Mouse (Mus musculus): ENCODE data around the gene Gripap1. TPM values are rescaled to one million over a fixed set of nuclear protein-coding genes. Genes with fewer than 3 reads are reported as not detected.

Gene Gripap1
- total RNA-seq, 2 experiments from 2014 or later: 146 to 200 TPM

DNA sequence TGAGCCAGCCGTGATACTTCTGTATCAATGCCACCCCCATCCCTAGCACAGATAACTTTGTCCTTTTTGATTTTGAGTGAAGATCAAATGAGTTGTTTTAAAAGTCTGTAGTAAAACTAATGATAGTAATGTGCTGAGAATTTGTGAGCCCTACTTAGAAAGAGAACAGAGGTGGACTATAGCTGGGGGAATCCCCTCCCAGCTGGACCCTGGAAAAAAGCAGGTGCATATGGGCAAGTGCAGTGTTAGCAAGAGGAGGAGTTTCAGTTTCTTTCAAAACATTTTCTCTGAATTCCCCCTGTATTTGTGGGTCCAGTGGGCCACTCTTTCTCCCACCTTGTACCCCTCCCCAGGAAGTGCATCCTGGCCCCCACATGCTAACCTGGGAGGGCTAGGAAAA lies 73.6 kb downstream of the Gripap1 start:
- ATAC-seq (replicated peaks; ENCODE audit: low FRiP score, poor library complexity, severe bottlenecking): no peak

DNA sequence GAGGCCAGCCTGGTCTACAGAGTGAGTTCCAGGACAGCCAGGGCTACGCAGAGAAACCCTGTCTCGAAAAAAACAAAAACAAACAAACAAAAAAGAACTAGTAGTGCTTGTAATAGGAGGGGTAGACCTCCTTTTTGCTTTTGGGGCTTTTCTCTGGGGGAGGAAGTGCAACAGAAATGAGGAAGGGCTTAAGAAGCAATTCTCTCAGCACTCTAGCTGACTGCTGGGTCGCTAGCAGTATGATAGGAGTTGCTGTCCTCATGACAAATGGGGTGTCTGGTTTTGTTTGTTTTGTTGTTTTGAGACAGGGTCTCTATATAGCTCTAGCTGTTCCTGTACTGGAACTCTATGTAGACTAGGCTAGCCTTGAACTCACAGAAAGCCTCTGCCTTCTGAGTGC lies 75.0 kb downstream of the Gripap1 start:
- ATAC-seq (replicated peaks; ENCODE audit: low FRiP score, poor library complexity, severe bottlenecking): no peak

DNA sequence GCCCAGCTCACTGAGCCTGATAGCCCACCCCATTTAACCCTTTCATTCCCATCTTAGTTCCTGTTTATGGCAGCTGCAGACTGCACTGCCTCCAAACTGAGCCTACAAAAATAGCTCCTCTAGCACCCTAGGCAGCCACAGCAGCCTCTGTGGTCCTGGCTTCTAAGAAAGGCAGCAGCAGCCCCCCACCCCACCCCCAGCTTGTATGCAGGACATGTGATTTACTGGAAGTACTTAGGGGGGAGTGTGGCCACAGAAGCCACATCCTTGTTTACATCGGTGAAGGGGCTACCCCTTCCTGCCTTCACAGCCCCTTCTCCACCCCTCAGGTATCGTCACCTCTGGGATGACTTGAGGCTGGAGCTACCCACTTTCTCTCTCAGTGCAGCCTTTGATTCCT lies 75.8 kb downstream of the Gripap1 start:
- no peak for ATAC-seq (replicated peaks; ENCODE audit: low FRiP score, poor library complexity, severe bottlenecking)

DNA sequence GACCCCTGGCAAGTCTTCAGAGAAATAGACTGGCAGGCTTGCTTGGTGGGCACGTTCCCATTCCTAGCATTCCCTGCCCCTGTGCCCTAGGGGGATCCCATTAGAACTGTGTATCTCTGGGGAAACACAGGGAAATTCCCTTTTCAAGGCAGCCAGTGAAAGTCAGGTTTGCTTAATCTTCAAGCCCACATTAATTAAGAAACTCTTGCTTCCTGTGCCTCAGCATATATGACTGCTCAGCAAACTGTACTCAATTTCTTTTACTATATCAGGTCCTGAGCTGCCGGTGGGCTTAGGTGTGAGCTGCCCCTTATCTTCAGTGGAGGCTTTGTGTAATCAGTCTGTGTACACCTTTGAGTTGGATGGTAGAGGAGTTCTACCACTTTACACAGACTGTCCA lies 76.2 kb downstream of the Gripap1 start:
- ATAC-seq (replicated peaks; ENCODE audit: low FRiP score, poor library complexity, severe bottlenecking): no peak

DNA sequence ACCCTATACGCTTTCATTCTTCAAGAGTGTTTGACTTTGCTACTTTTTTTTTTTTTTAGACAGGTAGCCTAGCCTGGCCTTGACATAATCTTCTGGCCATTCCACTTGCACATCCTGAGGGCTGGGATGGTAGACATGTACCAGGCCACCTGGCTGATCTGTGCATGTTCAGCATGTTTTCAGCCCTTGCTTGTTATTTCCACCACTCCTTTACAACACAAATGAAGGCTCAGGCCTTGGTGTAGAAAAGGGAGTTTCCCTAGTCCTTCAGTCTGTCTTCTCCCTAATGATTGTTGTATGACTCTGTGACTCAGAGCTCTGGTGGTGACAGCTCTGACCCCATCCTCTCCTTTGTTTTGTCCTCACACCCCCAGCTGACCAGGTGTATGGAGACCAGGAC lies 77.6 kb downstream of the Gripap1 start:
- ATAC-seq (replicated peaks; ENCODE audit: low FRiP score, poor library complexity, severe bottlenecking): no peak

DNA sequence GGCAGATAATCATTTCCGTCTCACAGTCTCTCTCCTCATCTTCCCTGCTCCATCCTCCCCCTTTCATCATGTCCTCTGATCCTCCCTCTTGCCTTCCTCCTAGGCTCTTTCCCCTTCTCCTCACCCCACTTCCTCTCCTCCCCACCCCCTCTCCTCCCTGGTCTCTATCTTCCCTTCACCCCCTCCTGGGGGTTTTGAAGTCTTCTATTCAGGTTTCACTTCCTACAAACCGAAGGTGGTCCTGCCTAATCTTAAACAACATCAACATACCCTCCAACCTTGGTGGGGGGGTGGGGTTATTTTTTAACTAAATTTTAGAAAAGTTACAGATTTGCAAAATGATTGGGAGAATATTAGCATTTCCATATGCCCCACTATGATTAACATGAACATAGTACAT lies 78.9 kb downstream of the Gripap1 start:
- ATAC-seq (replicated peaks; ENCODE audit: low FRiP score, poor library complexity, severe bottlenecking): no peak

DNA sequence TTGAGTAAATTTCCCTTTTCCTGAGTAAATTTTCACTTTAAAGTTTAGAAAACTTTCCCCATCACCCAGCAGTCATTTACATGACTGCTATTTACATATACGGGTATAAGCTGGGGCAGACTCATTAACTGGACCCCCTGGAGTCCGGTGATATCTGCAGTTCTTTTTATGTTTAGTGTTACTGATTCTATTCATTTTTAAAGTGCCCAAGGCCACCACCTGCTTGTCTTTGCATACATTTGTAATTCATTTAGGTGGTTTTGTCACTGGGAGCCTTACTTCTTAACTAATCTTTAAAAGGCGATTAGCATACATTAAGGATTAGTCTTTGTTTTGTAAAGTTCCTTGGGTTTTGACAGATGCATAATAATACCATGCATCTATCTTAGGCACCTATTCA lies 80.3 kb downstream of the Gripap1 start:
- ATAC-seq (replicated peaks; ENCODE audit: low FRiP score, poor library complexity, severe bottlenecking): no peak

Other genes with a start within 250 kb of the Gripap1 start
- not detected in 2 replicates for gene Foxp3, start 216.1 kb upstream of the Gripap1 start, total RNA-seq (2015; ENCODE audit: low replicate concordance)
- not detected in 2 replicates for gene Foxp3, start 216.1 kb upstream of the Gripap1 start, total RNA-seq (2017; ENCODE audit: low replicate concordance)
- not detected in 2 replicates for gene Ppp1r3f, start 215.5 kb upstream of the Gripap1 start, total RNA-seq (2015; ENCODE audit: low replicate concordance)
- gene Ppp1r3f, start 215.5 kb upstream of the Gripap1 start, total RNA-seq (2017; ENCODE audit: low replicate concordance): 0.68 TPM in 1 of 2 replicates, not detected in the other
- 3.1 and 4.0 TPM in 2 replicates for gene Ccdc22, start 184.2 kb upstream of the Gripap1 start, total RNA-seq (2015; ENCODE audit: low replicate concordance)
- gene Ccdc22, start 184.2 kb upstream of the Gripap1 start, total RNA-seq (2017; ENCODE audit: low replicate concordance): 6.0 and 6.4 TPM in 2 replicates
- not detected in 2 replicates for gene Cacna1f, start 182.7 kb upstream of the Gripap1 start, total RNA-seq (2015; ENCODE audit: low replicate concordance)
- not detected in 2 replicates for gene Cacna1f, start 182.7 kb upstream of the Gripap1 start, total RNA-seq (2017; ENCODE audit: low replicate concordance)
- 15.6 TPM in 1 of 2 replicates, not detected in the other for gene Syp, start 151.3 kb upstream of the Gripap1 start, total RNA-seq (2015; ENCODE audit: low replicate concordance)
- 0.28 and 0.51 TPM in 2 replicates for gene Syp, start 151.3 kb upstream of the Gripap1 start, total RNA-seq (2017; ENCODE audit: low replicate concordance)
- gene Prickle3, start 132.5 kb upstream of the Gripap1 start, total RNA-seq (2015; ENCODE audit: low replicate concordance): 2.5 and 5.0 TPM in 2 replicates
- 1.0 and 2.1 TPM in 2 replicates for gene Prickle3, start 132.5 kb upstream of the Gripap1 start, total RNA-seq (2017; ENCODE audit: low replicate concordance)
- 137 and 180 TPM in 2 replicates for gene Plp2, start 118.4 kb upstream of the Gripap1 start, total RNA-seq (2015; ENCODE audit: low replicate concordance)
- gene Plp2, start 118.4 kb upstream of the Gripap1 start, total RNA-seq (2017; ENCODE audit: low replicate concordance): 26.9 and 37.0 TPM in 2 replicates
- gene Magix, start 108.5 kb upstream of the Gripap1 start, total RNA-seq (2015; ENCODE audit: low replicate concordance): not detected in 2 replicates
- gene Magix, start 108.5 kb upstream of the Gripap1 start, total RNA-seq (2017; ENCODE audit: low replicate concordance): 0.09 TPM in 1 of 2 replicates, not detected in the other
- 7.9 and 13.4 TPM in 2 replicates for gene Gpkow, start 92.6 kb upstream of the Gripap1 start, total RNA-seq (2015; ENCODE audit: low replicate concordance)
- 9.0 and 11.3 TPM in 2 replicates for gene Gpkow, start 92.6 kb upstream of the Gripap1 start, total RNA-seq (2017; ENCODE audit: low replicate concordance)
- gene Wdr45, start 75.4 kb upstream of the Gripap1 start, total RNA-seq (2015; ENCODE audit: low replicate concordance): 139 and 161 TPM in 2 replicates
- gene Wdr45, start 75.4 kb upstream of the Gripap1 start, total RNA-seq (2017; ENCODE audit: low replicate concordance): 102 and 111 TPM in 2 replicates
- gene Gm45208, start 67.5 kb upstream of the Gripap1 start, total RNA-seq (2015; ENCODE audit: low replicate concordance): not detected in 2 replicates
- not detected in 2 replicates for gene Gm45208, start 67.5 kb upstream of the Gripap1 start, total RNA-seq (2017; ENCODE audit: low replicate concordance)
- gene Praf2, start 61.3 kb upstream of the Gripap1 start, total RNA-seq (2015; ENCODE audit: low replicate concordance): 4.8 and 10.0 TPM in 2 replicates
- 1.5 and 2.8 TPM in 2 replicates for gene Praf2, start 61.3 kb upstream of the Gripap1 start, total RNA-seq (2017; ENCODE audit: low replicate concordance)
- gene Ccdc120, start 38.9 kb upstream of the Gripap1 start, total RNA-seq (2015; ENCODE audit: low replicate concordance): not detected in 2 replicates
- gene Ccdc120, start 38.9 kb upstream of the Gripap1 start, total RNA-seq (2017; ENCODE audit: low replicate concordance): 1.8 TPM in 1 of 2 replicates, not detected in the other
- 16.1 and 20.2 TPM in 2 replicates for gene Tfe3, start 27.2 kb upstream of the Gripap1 start, total RNA-seq (2015; ENCODE audit: low replicate concordance)
- gene Tfe3, start 27.2 kb upstream of the Gripap1 start, total RNA-seq (2017; ENCODE audit: low replicate concordance): 7.1 and 18.2 TPM in 2 replicates
- 4.8 and 5.4 TPM in 2 replicates for gene Kcnd1, start 32.5 kb downstream of the Gripap1 start, total RNA-seq (2015; ENCODE audit: low replicate concordance)
- gene Kcnd1, start 32.5 kb downstream of the Gripap1 start, total RNA-seq (2017; ENCODE audit: low replicate concordance): 3.6 and 4.5 TPM in 2 replicates
- gene Otud5, start 51.6 kb downstream of the Gripap1 start, total RNA-seq (2015; ENCODE audit: low replicate concordance): 399 and 555 TPM in 2 replicates
- 691 and 1,009 TPM in 2 replicates for gene Otud5, start 51.6 kb downstream of the Gripap1 start, total RNA-seq (2017; ENCODE audit: low replicate concordance)
- 41.9 and 42.8 TPM in 2 replicates for gene Pim2, start 88.5 kb downstream of the Gripap1 start, total RNA-seq (2015; ENCODE audit: low replicate concordance)
- gene Pim2, start 88.5 kb downstream of the Gripap1 start, total RNA-seq (2017; ENCODE audit: low replicate concordance): 30.4 and 31.3 TPM in 2 replicates
- gene Slc35a2, start 94.3 kb downstream of the Gripap1 start, total RNA-seq (2015; ENCODE audit: low replicate concordance): 1.5 and 3.1 TPM in 2 replicates
- gene Slc35a2, start 94.3 kb downstream of the Gripap1 start, total RNA-seq (2017; ENCODE audit: low replicate concordance): 10.0 and 10.9 TPM in 2 replicates
- 7.3 and 8.4 TPM in 2 replicates for gene Pqbp1, start 109.5 kb downstream of the Gripap1 start, total RNA-seq (2015; ENCODE audit: low replicate concordance)
- gene Pqbp1, start 109.5 kb downstream of the Gripap1 start, total RNA-seq (2017; ENCODE audit: low replicate concordance): 39.3 and 41.1 TPM in 2 replicates
- 20.2 and 52.2 TPM in 2 replicates for gene Timm17b, start 109.6 kb downstream of the Gripap1 start, total RNA-seq (2015; ENCODE audit: low replicate concordance)
- gene Timm17b, start 109.6 kb downstream of the Gripap1 start, total RNA-seq (2017; ENCODE audit: low replicate concordance): 8.9 and 33.2 TPM in 2 replicates
- gene Gm10491, start 118.1 kb downstream of the Gripap1 start, total RNA-seq (2015; ENCODE audit: low replicate concordance): not detected in 2 replicates
- not detected in 2 replicates for gene Gm10491, start 118.1 kb downstream of the Gripap1 start, total RNA-seq (2017; ENCODE audit: low replicate concordance)
- gene Gm10490, start 119.8 kb downstream of the Gripap1 start, total RNA-seq (2015; ENCODE audit: low replicate concordance): not detected in 2 replicates
- not detected in 2 replicates for gene Gm10490, start 119.8 kb downstream of the Gripap1 start, total RNA-seq (2017; ENCODE audit: low replicate concordance)
- not detected in 2 replicates for gene Pcsk1n, start 130.1 kb downstream of the Gripap1 start, total RNA-seq (2015; ENCODE audit: low replicate concordance)
- gene Pcsk1n, start 130.1 kb downstream of the Gripap1 start, total RNA-seq (2017; ENCODE audit: low replicate concordance): not detected in 2 replicates
- gene Eras, start 138.8 kb downstream of the Gripap1 start, total RNA-seq (2015; ENCODE audit: low replicate concordance): not detected in 2 replicates
- gene Eras, start 138.8 kb downstream of the Gripap1 start, total RNA-seq (2017; ENCODE audit: low replicate concordance): not detected in 2 replicates
- gene Hdac6, start 158.1 kb downstream of the Gripap1 start, total RNA-seq (2015; ENCODE audit: low replicate concordance): 5.0 and 9.0 TPM in 2 replicates
- gene Hdac6, start 158.1 kb downstream of the Gripap1 start, total RNA-seq (2017; ENCODE audit: low replicate concordance): 2.4 and 6.8 TPM in 2 replicates
- 45.1 and 78.6 TPM in 2 replicates for gene Gata1, start 188.3 kb downstream of the Gripap1 start, total RNA-seq (2015; ENCODE audit: low replicate concordance)
- 29.3 and 49.9 TPM in 2 replicates for gene Gata1, start 188.3 kb downstream of the Gripap1 start, total RNA-seq (2017; ENCODE audit: low replicate concordance)
- not detected in 2 replicates for gene Glod5, start 228.7 kb downstream of the Gripap1 start, total RNA-seq (2015; ENCODE audit: low replicate concordance)
- not detected in 2 replicates for gene Glod5, start 228.7 kb downstream of the Gripap1 start, total RNA-seq (2017; ENCODE audit: low replicate concordance)

Measured in erythroblast, adult 5-6 weeks (primary cell).